Comparison of ENCODE assay signal across 34 mouse cellular contexts in the genomic region with DNA sequence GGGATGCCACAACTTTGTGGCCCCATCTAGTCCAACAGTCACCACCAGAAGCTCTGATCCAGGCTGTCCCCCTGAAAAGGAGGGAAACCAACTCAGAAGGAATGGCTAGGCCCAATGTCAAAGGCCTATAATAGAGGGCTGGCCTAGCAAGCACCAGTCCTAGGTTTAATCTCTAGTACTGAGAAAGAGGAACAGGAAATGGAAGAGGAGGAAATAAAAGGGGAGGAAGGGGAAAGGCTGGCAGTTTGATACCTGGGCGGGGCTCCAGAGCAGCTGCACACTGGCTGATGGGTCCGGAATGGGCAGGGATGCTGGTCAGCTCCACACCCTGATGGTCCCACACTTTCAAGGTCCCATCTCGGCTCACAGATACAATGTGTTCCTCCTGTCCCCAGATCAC. TPM values are rescaled to one million over a fixed set of nuclear protein-coding genes. Genes with fewer than 3 reads are reported as not detected.
DNase-seq lines count a peak whose midpoint lies in the region; ATAC-seq and TF ChIP-seq lines count a peak whose summit lies in the region.
"Had no signal": no experiment of that assay in that cellular context is flagged by ENCODE, and none has a peak within 500 bp of the region (broad histone marks: within the 10 kb centered on the region; RNA-seq: fewer than 3 reads in every experiment).

No protein-coding gene starts in this region.

- no peak for TF ChIP-seq EP300 in liver, postnatal 0 days (IDR thresholded peaks at IDR 0.05; ENCODE audit: low read depth)

- WGBS in spleen, adult 2 months: 66% methylated on average over 3 of the region's 3 CpGs
- 55% methylated on average over 3 of the region's 3 CpGs for WGBS in liver, postnatal 0 days (ENCODE audit: insufficient replicate concordance)
- WGBS in kidney, embryonic 15.5 days: 84% methylated on average over 3 of the region's 3 CpGs

- ATAC-seq in megakaryocyte, adult 5-6 weeks (ENCODE audit: poor library complexity, severe bottlenecking): peak; percentile 57
- no peak for ATAC-seq in liver, postnatal 0 days
- ATAC-seq in kidney, embryonic 15.5 days (replicated peaks; ENCODE audit: low FRiP score): no peak
- ATAC-seq: forebrain, embryonic 13.5 days; hindbrain, postnatal 0 days; intestine, embryonic 15.5 days; midbrain, embryonic 15.5 days had no signal

- no peaks in the 10 kb centered on the region for H3K9me3 ChIP-seq in liver, postnatal 0 days (ENCODE audit: low read length)
- no peaks in the 10 kb centered on the region for H3K9me3 ChIP-seq in kidney, embryonic 15.5 days (replicated peaks)
- H3K9me3 ChIP-seq: forebrain, embryonic 13.5 days; heart, embryonic 15.5 days; hindbrain, embryonic 12.5 days; intestine, embryonic 15.5 days; midbrain, embryonic 15.5 days; neural tube, embryonic 13.5 days had no signal

- H3K4me1 ChIP-seq in spleen, adult 2 months (ENCODE audit: control insufficient read depth, insufficient read depth, insufficient read length): peaks cover 10% of the 10 kb centered on the region; the same call in 1 of the 2 replicates
- H3K4me1 ChIP-seq in bone marrow macrophage, adult 2 months (ENCODE audit: control insufficient read depth, insufficient read depth, low read length): peaks cover 50% of the 10 kb centered on the region
- no peaks in the 10 kb centered on the region for H3K4me1 ChIP-seq in liver, postnatal 0 days (ENCODE audit: insufficient read depth)
- no peaks in the 10 kb centered on the region for H3K4me1 ChIP-seq in kidney, embryonic 15.5 days
- H3K4me1 ChIP-seq: forebrain, embryonic 13.5 days; heart, embryonic 15.5 days; hindbrain, embryonic 12.5 days; intestine, embryonic 15.5 days; midbrain, embryonic 15.5 days; neural tube, embryonic 13.5 days had no signal

- peak overlapping the region; percentile 6; the same call in 1 of the 2 replicates for H3K4me3 ChIP-seq in spleen, adult 2 months (ENCODE audit: extremely low read depth, insufficient read depth, insufficient read length)
- peak overlapping the region; percentile 60 for H3K4me3 ChIP-seq in bone marrow macrophage, adult 2 months (ENCODE audit: insufficient read depth, low read length)
- no peak overlapping the region for H3K4me3 ChIP-seq in liver, postnatal 0 days (ENCODE audit: low read depth, low read length)
- H3K4me3 ChIP-seq in kidney, embryonic 15.5 days (replicated peaks): no peak overlapping the region
- H3K4me3 ChIP-seq: forebrain, embryonic 13.5 days; heart, embryonic 15.5 days; hindbrain, embryonic 12.5 days; intestine, embryonic 15.5 days; midbrain, embryonic 15.5 days; neural tube, embryonic 13.5 days had no signal

- H3K36me3 ChIP-seq in spleen, adult 2 months (ENCODE audit: control insufficient read depth, insufficient read depth, low read length): peaks cover 15% of the 10 kb centered on the region
- H3K36me3 ChIP-seq in liver, postnatal 0 days (replicated peaks; ENCODE audit: insufficient read depth, low read length): peaks cover 10% of the 10 kb centered on the region
- H3K36me3 ChIP-seq in kidney, embryonic 15.5 days: peaks cover 15% of the 10 kb centered on the region
- H3K36me3 ChIP-seq: intestine, embryonic 15.5 days; midbrain, embryonic 15.5 days; neural tube, embryonic 13.5 days had no signal

- no peak for TF ChIP-seq POLR2A in spleen, adult 2 months (IDR thresholded peaks at IDR 0.05; ENCODE audit: low read depth, low read length)
- no peak for TF ChIP-seq POLR2A in bone marrow macrophage, adult 2 months (IDR thresholded peaks at IDR 0.05; ENCODE audit: borderline replicate concordance, low read depth, low read length)

- no peaks in the 10 kb centered on the region for H3K27me3 ChIP-seq in spleen, adult 2 months (ENCODE audit: control insufficient read depth, insufficient read depth, low read length)
- H3K27me3 ChIP-seq in liver, postnatal 0 days (ENCODE audit: insufficient read depth, low read length): no peaks in the 10 kb centered on the region
- no peaks in the 10 kb centered on the region for H3K27me3 ChIP-seq in kidney, embryonic 15.5 days
- H3K27me3 ChIP-seq: forebrain, embryonic 13.5 days; heart, embryonic 15.5 days; hindbrain, embryonic 12.5 days; intestine, embryonic 15.5 days; midbrain, embryonic 15.5 days; neural tube, embryonic 13.5 days had no signal

- no peak overlapping the region for H3K4me2 ChIP-seq in liver, postnatal 0 days (ENCODE audit: low read depth, low read length)
- H3K4me2 ChIP-seq in kidney, embryonic 15.5 days: no peak overlapping the region
- H3K4me2 ChIP-seq: forebrain, embryonic 13.5 days; heart, embryonic 15.5 days; hindbrain, embryonic 12.5 days; intestine, embryonic 15.5 days; lung, embryonic 14.5 days; midbrain, embryonic 15.5 days; neural tube, embryonic 13.5 days had no signal

- no peak overlapping the region for H3K9ac ChIP-seq in liver, postnatal 0 days (replicated peaks)
- no peak overlapping the region for H3K9ac ChIP-seq in kidney, embryonic 15.5 days
- H3K9ac ChIP-seq: forebrain, embryonic 13.5 days; heart, embryonic 15.5 days; hindbrain, embryonic 12.5 days; intestine, embryonic 15.5 days; liver, embryonic 14.5 days; lung, embryonic 14.5 days; midbrain, embryonic 15.5 days; neural tube, embryonic 13.5 days had no signal

- 0 out of 2 replicates have a peak overlapping the region, but pooled peaks have one; percentile 17 for H3K27ac ChIP-seq in spleen, adult 2 months (ENCODE audit: insufficient read depth, low read length)
- peak overlapping the region; percentile 69 for H3K27ac ChIP-seq in bone marrow macrophage, adult 2 months (ENCODE audit: insufficient read depth, low read depth, low read length)
- no peak overlapping the region for H3K27ac ChIP-seq in liver, postnatal 0 days (ENCODE audit: low read depth)
- H3K27ac ChIP-seq in kidney, embryonic 15.5 days: no peak overlapping the region
- H3K27ac ChIP-seq: forebrain, embryonic 13.5 days; heart, embryonic 15.5 days; hindbrain, embryonic 12.5 days; hindbrain, postnatal 0 days; intestine, embryonic 15.5 days; kidney, postnatal 0 days; liver, embryonic 14.5 days; midbrain, embryonic 15.5 days; neural tube, embryonic 13.5 days had no signal

- DNase-seq in spleen, adult 2 months (ENCODE audit: low read depth in 1 of 2, low spot score in 2 of 2): no peak
- DNase-seq in spleen, adult 12 weeks (ENCODE audit: low spot score): no peak
- DNase-seq in liver, postnatal 0 days: no peak
- no peak for DNase-seq in right cerebral cortex, adult 2 months (ENCODE audit: low spot score in 2 of 2)
- DNase-seq: adrenal gland, postnatal 25 days; B cell, adult 2 months; cerebellum, adult 8-10 months; cerebellum, postnatal 25 days; gastrocnemius, postnatal 36 days; kidney, adult 2 months; liver; lung, embryonic 14.5 days; right cerebral cortex, postnatal 14 days; spleen, adult 18-20 months; thymus, postnatal 4 days had no signal

- TF ChIP-seq CTCF in spleen, adult 2 months (IDR thresholded peaks at IDR 0.05; ENCODE audit: extremely low read depth, insufficient read depth, insufficient read length, insufficient replicate concordance): no peak
- no peak for TF ChIP-seq CTCF in bone marrow macrophage, adult 2 months (IDR thresholded peaks at IDR 0.05; ENCODE audit: low read depth, low read length)
- TF ChIP-seq CTCF in liver, postnatal 0 days (IDR thresholded peaks at IDR 0.05; ENCODE audit: low read depth): no peak

RNA-seq across cellular contexts. Expression of a gene that starts 22.2 kb away (rescaled TPM):
- 15.6 and 17.5 TPM in 2 replicates for polyA plus RNA-seq in spleen, adult 2 months (2012; rRNA removed)
- 75.2 and 77.4 TPM in 2 replicates for polyA plus RNA-seq in bone marrow macrophage, adult 2 months (2012; ENCODE audit: insufficient read depth, insufficient read length, missing spikeins)
- total RNA-seq in megakaryocyte, adult 5-6 weeks (2015): 59.7 and 62.1 TPM in 2 replicates
- total RNA-seq in megakaryocyte, adult 5-6 weeks (2017): 53.6 and 78.7 TPM in 2 replicates
- polyA plus RNA-seq in liver, postnatal 0 days (2015; fragmentation: Nextera tagmentation; extraction: Ambion mirVana): 19.1 and 22.5 TPM in 2 replicates
- polyA plus RNA-seq in kidney, embryonic 15.5 days (2015; fragmentation: Nextera tagmentation; extraction: Ambion mirVana): 64.9 and 65.6 TPM in 2 replicates

RNA-seq across cellular contexts. Expression of a gene that starts 22.3 kb away (rescaled TPM):
- not detected in 2 replicates for polyA plus RNA-seq in spleen, adult 2 months (2012; rRNA removed)
- polyA plus RNA-seq in bone marrow macrophage, adult 2 months (2012; ENCODE audit: insufficient read depth, insufficient read length, missing spikeins): not detected in 2 replicates
- total RNA-seq in megakaryocyte, adult 5-6 weeks (2015): not detected in 2 replicates
- not detected in 2 replicates for total RNA-seq in megakaryocyte, adult 5-6 weeks (2017)
- polyA plus RNA-seq in liver, postnatal 0 days (2015; fragmentation: Nextera tagmentation; extraction: Ambion mirVana): not detected in 2 replicates
- polyA plus RNA-seq in kidney, embryonic 15.5 days (2015; fragmentation: Nextera tagmentation; extraction: Ambion mirVana): not detected in 2 replicates
- total RNA-seq: adrenal gland, adult 18-20 months; adrenal gland, postnatal 25 days; hindbrain, postnatal 0 days; left cerebral cortex, adult 18-20 months; left cerebral cortex, postnatal 14 days had no signal
- polyA plus RNA-seq: embryonic facial prominence, embryonic 11.5 days; forebrain, embryonic 13.5 days; heart, embryonic 15.5 days; hindbrain, embryonic 12.5 days; intestine, embryonic 15.5 days; kidney, adult 2 months; kidney, postnatal 0 days; large intestine, adult 2 months; limb, embryonic 11.5 days; liver, embryonic 14.5 days; lung, embryonic 14.5 days; midbrain, embryonic 15.5 days; neural tube, embryonic 13.5 days; thymus, postnatal 0 days had no signal

RNA-seq across cellular contexts. Expression of a gene that starts 40.5 kb away (rescaled TPM):
- polyA plus RNA-seq in spleen, adult 2 months (2012; rRNA removed): 37.8 and 38.4 TPM in 2 replicates
- polyA plus RNA-seq in bone marrow macrophage, adult 2 months (2012; ENCODE audit: insufficient read depth, insufficient read length, missing spikeins): 206 and 269 TPM in 2 replicates
- total RNA-seq in megakaryocyte, adult 5-6 weeks (2015): 200 and 215 TPM in 2 replicates
- 131 and 161 TPM in 2 replicates for total RNA-seq in megakaryocyte, adult 5-6 weeks (2017)
- polyA plus RNA-seq in liver, postnatal 0 days (2015; fragmentation: Nextera tagmentation; extraction: Ambion mirVana): 6.2 and 6.6 TPM in 2 replicates
- 6.2 and 8.5 TPM in 2 replicates for polyA plus RNA-seq in kidney, embryonic 15.5 days (2015; fragmentation: Nextera tagmentation; extraction: Ambion mirVana)

RNA-seq across cellular contexts. Expression of a gene that starts 44.6 kb away (rescaled TPM):
- polyA plus RNA-seq in spleen, adult 2 months (2012; rRNA removed): 24.3 and 28.1 TPM in 2 replicates
- 49.3 and 55.7 TPM in 2 replicates for polyA plus RNA-seq in bone marrow macrophage, adult 2 months (2012; ENCODE audit: insufficient read depth, insufficient read length, missing spikeins)
- 21.2 and 23.1 TPM in 2 replicates for total RNA-seq in megakaryocyte, adult 5-6 weeks (2015)
- total RNA-seq in megakaryocyte, adult 5-6 weeks (2017): 35.4 and 39.4 TPM in 2 replicates
- polyA plus RNA-seq in liver, postnatal 0 days (2015; fragmentation: Nextera tagmentation; extraction: Ambion mirVana): 15.9 and 17.7 TPM in 2 replicates
- 74.4 and 78.5 TPM in 2 replicates for polyA plus RNA-seq in kidney, embryonic 15.5 days (2015; fragmentation: Nextera tagmentation; extraction: Ambion mirVana)

Comparison
In these comparisons a context has a peak if more than half of its experiments do, and no peak if none do; other contexts are left out.
1. H3K27ac ChIP-seq: peak in spleen, adult 2 months (single experiment) and bone marrow macrophage, adult 2 months (single experiment); none in liver, postnatal 0 days (single experiment) and kidney, embryonic 15.5 days (single experiment).
2. H3K4me3 ChIP-seq: peak in spleen, adult 2 months (single experiment) and bone marrow macrophage, adult 2 months (single experiment); none in liver, postnatal 0 days (single experiment) and kidney, embryonic 15.5 days (single experiment).